In genomic region chr14:34819121-34819918, GRCm38 (mm10) we compare ENCODE assay signal across 8 mouse cellular contexts. TPM values are rescaled to one million over a fixed set of nuclear protein-coding genes. Genes with fewer than 3 reads are reported as not detected.
DNase-seq lines count a peak whose midpoint lies in the region; ATAC-seq and TF ChIP-seq lines count a peak whose summit lies in the region.

No protein-coding gene starts in this region.

- TF ChIP-seq POLR2A in kidney, adult 2 months (IDR thresholded peaks at IDR 0.05; ENCODE audit: low read depth, low read length): no peak

- H3K27me3 ChIP-seq in kidney, adult 2 months (replicated peaks; ENCODE audit: control insufficient read depth, insufficient read depth, low read length): peaks cover 6% of the 10 kb centered on the region; the same call in 1 of the 2 replicates
- peaks cover 89% of the 10 kb centered on the region for H3K27me3 ChIP-seq in heart, embryonic 16.5 days (ENCODE audit: control insufficient read depth, insufficient read depth, low read length)
- H3K27me3 ChIP-seq in midbrain, postnatal 0 days (ENCODE audit: insufficient read depth, low read length): peaks cover 19% of the 10 kb centered on the region

- no peak for DNase-seq in kidney, adult 2 months
- DNase-seq in kidney, adult 18-20 months: no peak
- peak; percentile 69 for DNase-seq in embryo, embryonic 10 days (ENCODE audit: low spot score)
- DNase-seq in left cerebral cortex, postnatal 14 days (ENCODE audit: low spot score in 2 of 2): peak; percentile 62 to 64
- DNase-seq in midbrain, postnatal 0 days (ENCODE audit: low spot score): peak; percentile 82
- no peak for DNase-seq in ovary, postnatal 14 days (ENCODE audit: low spot score)
- DNase-seq in thymus, adult 18-20 months: no peak

- peak; percentile 44 for ATAC-seq in heart, embryonic 16.5 days (replicated peaks; ENCODE audit: extremely low read depth, insufficient read depth, low FRiP score)
- peak; percentile 80 for ATAC-seq in midbrain, postnatal 0 days (ENCODE audit: low FRiP score)

- H3K4me1 ChIP-seq in kidney, adult 2 months (ENCODE audit: control insufficient read depth, insufficient read depth, low read length): peaks cover 5% of the 10 kb centered on the region; the same call in 1 of the 2 replicates
- H3K4me1 ChIP-seq in heart, embryonic 16.5 days (ENCODE audit: control insufficient read depth, insufficient read depth, low read length): peaks cover 14% of the 10 kb centered on the region; the same call in 1 of the 2 replicates
- peaks cover 13% of the 10 kb centered on the region; the same call in 1 of the 2 replicates for H3K4me1 ChIP-seq in midbrain, postnatal 0 days (ENCODE audit: insufficient read depth, low read length)

- peak overlapping the region; percentile 40 for H3K4me3 ChIP-seq in kidney, adult 2 months (ENCODE audit: insufficient read depth, low read depth, low read length)
- peak overlapping the region; percentile 55 for H3K4me3 ChIP-seq in heart, embryonic 16.5 days (ENCODE audit: low read length)
- H3K4me3 ChIP-seq in midbrain, postnatal 0 days (ENCODE audit: low read depth, low read length): peak overlapping the region; percentile 85

- H3K9me3 ChIP-seq in heart, embryonic 16.5 days (replicated peaks; ENCODE audit: control insufficient read depth, low read length): no peaks in the 10 kb centered on the region
- no peaks in the 10 kb centered on the region for H3K9me3 ChIP-seq in midbrain, postnatal 0 days (ENCODE audit: low read length)

- intact Hi-C loops in left cerebral cortex, postnatal 14 days (cut with DNase I): loop anchor here (10.0 kb wide), 1 partner anchor 1765 kb away; no protein-coding TSS in a partner anchor

- no peak for TF ChIP-seq CTCF in kidney, adult 2 months (conservative IDR thresholded peaks at IDR 0.05; ENCODE audit: insufficient read depth, insufficient read length, low read depth, low read length)
- TF ChIP-seq CTCF in midbrain, postnatal 0 days (IDR thresholded peaks at IDR 0.05): no peak

- H3K36me3 ChIP-seq in kidney, adult 2 months (ENCODE audit: control insufficient read depth, insufficient read depth, low read length): no peaks in the 10 kb centered on the region
- no peaks in the 10 kb centered on the region for H3K36me3 ChIP-seq in heart, embryonic 16.5 days (ENCODE audit: control insufficient read depth, insufficient read depth)
- no peaks in the 10 kb centered on the region for H3K36me3 ChIP-seq in midbrain, postnatal 0 days (ENCODE audit: insufficient read depth, low read length)

- H3K4me2 ChIP-seq in heart, embryonic 16.5 days (ENCODE audit: low read depth, low read length): peak overlapping the region; percentile 76
- H3K4me2 ChIP-seq in midbrain, postnatal 0 days (ENCODE audit: low read depth, low read length, poor library complexity, severe bottlenecking): peak overlapping the region; percentile 82

- 3% methylated on average over 73 of the region's 85 CpGs for WGBS in kidney, adult 2 months
- WGBS in heart, embryonic 16.5 days: 2% methylated on average over 63 of the region's 85 CpGs
- 2% methylated on average over 49 of the region's 85 CpGs for WGBS in midbrain, postnatal 0 days

- no peak overlapping the region; the same call in 1 of the 2 replicates for H3K9ac ChIP-seq in heart, embryonic 16.5 days (ENCODE audit: low read length)
- peak overlapping the region; percentile 83 for H3K9ac ChIP-seq in midbrain, postnatal 0 days (replicated peaks; ENCODE audit: low read length, poor library complexity, severe bottlenecking)

- H3K27ac ChIP-seq in kidney, adult 2 months (ENCODE audit: insufficient read depth, low read depth, low read length): no peak overlapping the region
- H3K27ac ChIP-seq in heart, embryonic 16.5 days (ENCODE audit: low read length): no peak overlapping the region
- peak overlapping the region; percentile 83 for H3K27ac ChIP-seq in midbrain, postnatal 0 days (ENCODE audit: low read depth, low read length)

RNA-seq across cellular contexts. Expression of gene Grid1, which starts 0.6 kb away (rescaled TPM):
- polyA plus RNA-seq in kidney, adult 2 months (2012; rRNA removed): 1.3 and 1.4 TPM in 2 replicates
- polyA plus RNA-seq in heart, embryonic 16.5 days (2015; fragmentation: Nextera tagmentation; extraction: Ambion mirVana): 0.26 and 0.36 TPM in 2 replicates
- 10 to 100 TPM; 44.9 to 47.4 TPM for total RNA-seq in left cerebral cortex, postnatal 14 days (2021)
- 37.2 and 39.4 TPM in 2 replicates for total RNA-seq in midbrain, postnatal 0 days (2014; rRNA removed)
- polyA plus RNA-seq in midbrain, postnatal 0 days (2015; fragmentation: Nextera tagmentation; extraction: Ambion mirVana): 9.1 and 10.5 TPM in 2 replicates

Comparison
In these comparisons a context has a peak if more than half of its experiments do, and no peak if none do; other contexts are left out.
1. DNase-seq: peak in embryo, embryonic 10 days (single experiment), left cerebral cortex, postnatal 14 days (2 of 2) and midbrain, postnatal 0 days (single experiment); none in kidney, adult 2 months (single experiment), kidney, adult 18-20 months (single experiment), ovary, postnatal 14 days (single experiment) and thymus, adult 18-20 months (0 of 2).
2. Peak in every context shown above with its lines, with median percentiles within 50 percentile points of each other: H3K4me3 ChIP-seq.